Mouse (Mus musculus) heart, postnatal 0 days (tissue): ENCODE measurements around the gene Ak3. TPM values are rescaled to one million over a fixed set of nuclear protein-coding genes. Genes with fewer than 3 reads are reported as not detected.
"Not testable (repeated sequence)": the region's sequence is repeated elsewhere in the genome, so short reads cannot be mapped to it uniquely, and the experiment has no call there.

Experiments
- ATAC-seq: fragments of 200-750 bp; cut with Nextera tagmentation; 2 replicates; pipeline ENCODE4 v1.8.0; 2017; ENCODE audit warnings: low read depth, moderate number of reproducible peaks, moderate library complexity; ENCODE audit not compliant: insufficient read depth
- DNase-seq: peaks from one replicate; pipeline ENCODE4 v3.0.0-alpha.2; 2016; ENCODE audit warnings: low spot score
- H3K27ac ChIP-seq: fragments of 300-500 bp; sonication (generic); 2 replicates; pipeline ENCODE4 v1.5.1; 2014; ENCODE audit warnings: low read depth, mild to moderate bottlenecking
- H3K27me3 ChIP-seq: fragments of 300-500 bp; sonication (generic); 2 replicates; pipeline ENCODE4 v1.6.1; 2014; ENCODE audit warnings: low read length, mixed read lengths; ENCODE audit not compliant: control insufficient read depth, insufficient read depth
- H3K36me3 ChIP-seq: fragments of 300-500 bp; sonication (generic); replicated peaks from 2 replicates; pipeline ENCODE4 v1.6.1; 2014; ENCODE audit warnings: low read length, mixed read lengths; ENCODE audit not compliant: control insufficient read depth, insufficient read depth
- H3K4me1 ChIP-seq: fragments of 300-500 bp; sonication (generic); 2 replicates; pipeline ENCODE4 v1.6.1; 2014; ENCODE audit warnings: antibody characterized with exemption; ENCODE audit not compliant: control insufficient read depth, insufficient read depth
- H3K4me2 ChIP-seq: fragments of 300-500 bp; sonication (generic); 2 replicates; pipeline ENCODE4 v1.6.1; 2014; ENCODE audit warnings: low read depth, mild to moderate bottlenecking, low read length, moderate library complexity
- H3K4me3 ChIP-seq: fragments of 300-500 bp; sonication (generic); 2 replicates; pipeline ENCODE4 v1.5.1; 2014; ENCODE audit warnings: low read depth, low read length
- H3K9ac ChIP-seq: fragments of 300-500 bp; sonication (generic); replicated peaks from 2 replicates; pipeline ENCODE4 v1.6.1; 2014; ENCODE audit warnings: low read depth, low read length, mixed read lengths
- H3K9me3 ChIP-seq: fragments of 300-500 bp; sonication (generic); replicated peaks from 2 replicates; pipeline ENCODE4 v1.6.1; 2016; ENCODE audit warnings: low read length; ENCODE audit not compliant: control insufficient read depth
- CTCF ChIP-seq: IDR thresholded peaks from 2 replicates; pipeline ENCODE4 v1.5.1; 2016; ENCODE audit warnings: antibody characterized with exemption, control low read depth, low read depth
- EP300 ChIP-seq: IDR thresholded peaks from 2 replicates; pipeline ENCODE4 v1.6.1; 2016; ENCODE audit warnings: antibody characterized with exemption, low read depth
- WGBS: fragments of 180-500 bp; shearing (Covaris S2); extraction: QIAGEN DNeasy Blood & Tissue Kit; methylation state at CpG from one replicate; pipeline ENCODE4 v1.1.7; 2014; 5-methylcytosine and 5-hydroxymethylcytosine counted together
- polyA plus RNA-seq: library from polyadenylated mRNA; unstranded; fragments of >200 nt; fragmentation: Nextera tagmentation; extraction: Ambion mirVana; gene quantifications from 2 replicates; pipeline ENCODE4 v1.2.1, GENCODE M21; 2015
- total RNA-seq: library from RNA; depleted of rRNA; stranded (reverse); fragments of >200 nt; gene quantifications from 2 replicates; pipeline ENCODE4 v1.2.3, GENCODE M21; 2014; ENCODE audit warnings: low replicate concordance

The Ak3 gene
- total and polyA plus RNA-seq, 2 experiments from 2014 or later, result 74.3 to 87.4 TPM

GRCm38 (mm10) chr19:29011355-29011990 lies 36.3 kb downstream of the Ak3 start:
- Histone ChIP-seq H3K4me2 (no peak overlapping the region), H3K4me1 (no peaks in the 10 kb centered on the region), H3K27me3 (no peaks in the 10 kb centered on the region), H3K9me3 (no peaks in the 10 kb centered on the region), H3K27ac (no peak overlapping the region), H3K9ac (no peak overlapping the region), H3K36me3 (peaks cover 77% of the 10 kb centered on the region), H3K4me3 (no peak overlapping the region)
- no peak for DNase-seq
- 85% methylated on average over 12 of the region's 12 CpGs for WGBS
- no peak for ATAC-seq
- TF ChIP-seq EP300 (no peak), CTCF (no peak)

DNA sequence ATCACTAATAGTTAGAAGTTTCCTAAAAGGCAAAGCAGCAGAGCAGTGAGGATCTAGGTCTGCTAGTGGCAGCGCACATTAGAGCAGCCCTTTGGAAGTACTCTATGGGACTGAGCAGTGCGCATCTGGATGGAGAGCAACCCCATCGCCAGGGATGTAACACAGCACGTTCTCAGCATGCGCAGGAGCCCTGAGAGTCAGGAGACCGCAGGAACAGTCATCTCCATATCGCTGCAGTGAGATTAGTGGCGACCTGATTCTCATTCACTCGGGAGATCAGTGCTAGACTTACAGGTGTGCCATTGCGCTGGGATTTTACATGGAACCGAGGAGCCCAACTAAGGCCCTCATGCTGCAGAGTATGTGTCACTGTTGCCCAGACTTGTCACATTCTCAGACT lies 38.7 kb downstream of the Ak3 start:
- DNase-seq, result no peak
- no peaks in the 10 kb centered on the region for H3K9me3 ChIP-seq
- H3K4me2 ChIP-seq, result no peak overlapping the region
- no peak overlapping the region for H3K27ac ChIP-seq
- H3K27me3 ChIP-seq, result no peaks in the 10 kb centered on the region
- H3K4me1 ChIP-seq, result no peaks in the 10 kb centered on the region
- TF ChIP-seq CTCF, result no peak
- TF ChIP-seq EP300, result no peak
- peaks cover 61% of the 10 kb centered on the region for H3K36me3 ChIP-seq
- WGBS, result 90% methylated on average over 11 of the region's 11 CpGs
- no peak for ATAC-seq
- H3K4me3 ChIP-seq, result no peak overlapping the region
- H3K9ac ChIP-seq, result no peak overlapping the region

- no peak overlapping the region for H3K4me2 ChIP-seq
- no peaks in the 10 kb centered on the region for H3K9me3 ChIP-seq
- 83% methylated on average over 3 of the region's 3 CpGs for WGBS
- peaks cover 53% of the 10 kb centered on the region for H3K36me3 ChIP-seq
- DNase-seq (no peak), ATAC-seq (no peak)
- no peak overlapping the region for H3K9ac ChIP-seq
- no peak overlapping the region for H3K27ac ChIP-seq
- no peak overlapping the region for H3K4me3 ChIP-seq
- TF ChIP-seq EP300 (no peak), CTCF (no peak)
- H3K4me1 ChIP-seq, result no peaks in the 10 kb centered on the region
- H3K27me3 ChIP-seq, result no peaks in the 10 kb centered on the region
Observed at GRCm38 (mm10) chr19:29008069-29008706, 39.6 kb downstream of the Ak3 start.

- H3K4me1 ChIP-seq, H3K9me3 ChIP-seq, H3K27me3 ChIP-seq, H3K4me2 ChIP-seq, ATAC-seq, DNase-seq, H3K9ac ChIP-seq, H3K4me3 ChIP-seq, H3K27ac ChIP-seq: not testable (repeated sequence)
- 97% methylated on average over 16 of the region's 16 CpGs for WGBS
- peaks cover 65% of the 10 kb centered on the region for H3K36me3 ChIP-seq
Observed at GRCm38 (mm10) chr19:29000321-29000720, 47.4 kb downstream of the Ak3 start.

DNA sequence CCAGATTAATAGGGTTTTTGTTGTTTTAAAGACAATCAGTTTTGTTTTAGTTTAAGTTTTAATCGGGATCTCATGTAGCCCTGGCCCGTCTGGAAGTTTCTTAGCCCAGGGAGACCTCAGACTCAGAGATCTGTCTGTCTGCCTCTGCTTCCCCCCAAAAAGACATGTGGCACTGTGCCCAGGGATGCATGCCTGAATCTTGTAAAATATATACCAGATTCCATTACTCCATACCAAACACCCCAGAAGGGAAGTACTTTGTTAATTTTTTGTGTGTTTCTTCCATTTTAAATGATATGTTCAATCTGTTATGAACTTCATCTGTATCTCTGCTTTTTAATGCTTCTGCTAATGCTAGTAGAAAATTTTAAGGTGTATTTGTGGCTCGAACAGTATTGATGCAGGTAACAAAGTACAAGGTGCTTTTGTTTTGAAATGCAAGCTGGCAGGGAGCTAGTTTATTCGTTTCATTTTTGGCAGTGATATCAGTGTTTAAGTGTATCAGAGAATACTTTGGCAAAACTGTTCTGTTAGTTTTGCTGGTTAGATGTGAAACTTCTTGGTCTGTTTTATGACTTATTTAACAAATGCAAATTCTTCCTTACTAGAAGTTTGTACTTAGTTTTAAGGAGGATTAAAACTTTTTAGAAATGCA lies 49.7 kb downstream of the Ak3 start:
- Histone ChIP-seq H3K4me2 (no peak overlapping the region), H3K27me3 (no peaks in the 10 kb centered on the region), H3K27ac (no peak overlapping the region), H3K9me3 (no peaks in the 10 kb centered on the region), H3K9ac (no peak overlapping the region), H3K4me3 (no peak overlapping the region), H3K4me1 (peaks cover 15% of the 10 kb centered on the region; the same call in 1 of the 2 replicates), H3K36me3 (peaks cover 72% of the 10 kb centered on the region)
- TF ChIP-seq EP300 (no peak), CTCF (no peak)
- WGBS, result 67% methylated on average over 4 of the region's 4 CpGs
- ATAC-seq (no peak), DNase-seq (no peak)
